Mouse (Mus musculus) limb, embryonic 12.5 days (tissue): ENCODE measurements around the gene Cdk5r2. TPM values are rescaled to one million over a fixed set of nuclear protein-coding genes. Genes with fewer than 3 reads are reported as not detected.

ENCODE experiments used
- ATAC-seq: fragments of 200-750 bp; cut with Nextera tagmentation; 2 replicates; pipeline ENCODE4 v1.8.0; 2017; ENCODE audit warnings: low read depth, moderate TSS enrichment; ENCODE audit not compliant: insufficient number of reproducible peaks, insufficient read depth, low FRiP score, low TSS enrichment
- H3K27ac ChIP-seq: fragments of 300-500 bp; sonication (generic); 2 replicates; pipeline ENCODE4 v1.5.1; 2016; ENCODE audit warnings: mild to moderate bottlenecking, moderate library complexity
- H3K27me3 ChIP-seq: fragments of 300-500 bp; sonication (generic); 2 replicates; pipeline ENCODE4 v1.6.1; 2016; ENCODE audit warnings: mild to moderate bottlenecking, moderate library complexity
- H3K36me3 ChIP-seq: fragments of 300-500 bp; sonication (generic); 2 replicates; pipeline ENCODE4 v1.6.1; 2016; ENCODE audit warnings: mild to moderate bottlenecking, moderate library complexity
- H3K4me1 ChIP-seq: fragments of 300-500 bp; sonication (generic); replicated peaks from 2 replicates; pipeline ENCODE4 v1.6.1; 2016
- H3K4me2 ChIP-seq: fragments of 300-500 bp; sonication (generic); 2 replicates; pipeline ENCODE4 v1.6.1; 2016; ENCODE audit warnings: mild to moderate bottlenecking, moderate library complexity
- H3K4me3 ChIP-seq: fragments of 300-500 bp; sonication (generic); replicated peaks from 2 replicates; pipeline ENCODE4 v1.5.1; 2016; ENCODE audit warnings: mild to moderate bottlenecking
- H3K9ac ChIP-seq: fragments of 300-500 bp; sonication (generic); replicated peaks from 2 replicates; pipeline ENCODE4 v1.6.1; 2016; ENCODE audit warnings: mild to moderate bottlenecking, moderate library complexity
- H3K9me3 ChIP-seq: fragments of 300-500 bp; sonication (generic); 2 replicates; pipeline ENCODE4 v1.6.1; 2016; ENCODE audit warnings: mild to moderate bottlenecking, moderate library complexity
- WGBS: fragments of 180-500 bp; shearing (Covaris S2); methylation state at CpG from one replicate; pipeline ENCODE4 v1.1.7; 2016; 5-methylcytosine and 5-hydroxymethylcytosine counted together
- polyA plus RNA-seq: library from polyadenylated mRNA; unstranded; fragments of >200 nt; fragmentation: Nextera tagmentation; extraction: Ambion mirVana; gene quantifications from 2 replicates; pipeline ENCODE4 v1.2.1, GENCODE M21; 2016

Gene Cdk5r2
- polyA plus RNA-seq, 1 experiment from 2014 or later = not detected

- no peaks in the 10 kb centered on the region for H3K9me3 ChIP-seq
- peak overlapping the region; percentile 73 for H3K4me3 ChIP-seq
- peak overlapping the region; percentile 62 for H3K9ac ChIP-seq
- no peaks in the 10 kb centered on the region for H3K36me3 ChIP-seq
- ATAC-seq = no peak
- peak overlapping the region; percentile 98 for H3K4me2 ChIP-seq
- H3K27me3 ChIP-seq = peaks cover 99% of the 10 kb centered on the region
- peaks cover 31% of the 10 kb centered on the region for H3K4me1 ChIP-seq
- H3K27ac ChIP-seq = no peak overlapping the region
- under 1% methylated on average over 43 of the region's 48 CpGs for WGBS
These were observed 422 bp downstream of the Cdk5r2 start for GRCm38 (mm10) chr1:74855156-74855555.

GRCm38 (mm10) chr1:74855651-74856438 lies 1.1 kb downstream of the Cdk5r2 start:
- no peaks in the 10 kb centered on the region for H3K9me3 ChIP-seq
- no peak overlapping the region for H3K27ac ChIP-seq
- peaks cover 31% of the 10 kb centered on the region for H3K4me1 ChIP-seq
- H3K9ac ChIP-seq = peak overlapping the region; percentile 62; the same call in 1 of the 2 replicates
- ATAC-seq = no peak
- under 1% methylated on average over 74 of the region's 74 CpGs for WGBS
- no peaks in the 10 kb centered on the region for H3K36me3 ChIP-seq
- H3K4me3 ChIP-seq = peak overlapping the region; percentile 73
- peaks cover 98% of the 10 kb centered on the region for H3K27me3 ChIP-seq
- H3K4me2 ChIP-seq = peak overlapping the region; percentile 98

GRCm38 (mm10) chr1:74856439-74856720 lies 1.6 kb downstream of the Cdk5r2 start:
- H3K9ac ChIP-seq = no peak overlapping the region
- no peaks in the 10 kb centered on the region for H3K36me3 ChIP-seq
- ATAC-seq = no peak
- peaks cover 95% of the 10 kb centered on the region for H3K27me3 ChIP-seq
- H3K4me2 ChIP-seq = peak overlapping the region; percentile 98
- no peaks in the 10 kb centered on the region for H3K9me3 ChIP-seq
- H3K4me1 ChIP-seq = peaks cover 31% of the 10 kb centered on the region
- H3K4me3 ChIP-seq = peak overlapping the region; percentile 73
- no peak overlapping the region for H3K27ac ChIP-seq
- WGBS = 3% methylated on average over 11 of the region's 11 CpGs

GRCm38 (mm10) chr1:74856791-74857190 lies 2.1 kb downstream of the Cdk5r2 start:
- Histone ChIP-seq H3K4me3 (no peak overlapping the region), H3K4me1 (peaks cover 31% of the 10 kb centered on the region), H3K27ac (no peak overlapping the region), H3K27me3 (peaks cover 92% of the 10 kb centered on the region), H3K9me3 (no peaks in the 10 kb centered on the region), H3K36me3 (no peaks in the 10 kb centered on the region), H3K9ac (no peak overlapping the region), H3K4me2 (no peak overlapping the region)
- WGBS = 2% methylated on average over 7 of the region's 7 CpGs
- no peak for ATAC-seq

GRCm38 (mm10) chr1:74857201-74857600 lies 2.5 kb downstream of the Cdk5r2 start:
- 1% methylated on average over 20 of the region's 20 CpGs for WGBS
- H3K27me3 ChIP-seq = peaks cover 91% of the 10 kb centered on the region
- H3K4me1 ChIP-seq = peaks cover 31% of the 10 kb centered on the region

GRCm38 (mm10) chr1:74857677-74858076 lies 2.9 kb downstream of the Cdk5r2 start:
- Histone ChIP-seq H3K36me3 (no peaks in the 10 kb centered on the region), H3K4me2 (peak overlapping the region; percentile 54), H3K27ac (no peak overlapping the region), H3K9ac (no peak overlapping the region), H3K4me3 (peak overlapping the region; percentile 26), H3K4me1 (peaks cover 31% of the 10 kb centered on the region), H3K9me3 (no peaks in the 10 kb centered on the region), H3K27me3 (peaks cover 86% of the 10 kb centered on the region)
- 8% methylated on average over 4 of the region's 4 CpGs for WGBS
- no peak for ATAC-seq

More at GRCm38 (mm10) chr1:74857201-74857600, 2.5 kb downstream of the Cdk5r2 start:
- Histone ChIP-seq H3K4me2 (no peak overlapping the region), H3K36me3 (no peaks in the 10 kb centered on the region), H3K9ac (no peak overlapping the region), H3K9me3 (no peaks in the 10 kb centered on the region), H3K4me3 (no peak overlapping the region), H3K27ac (no peak overlapping the region)
- ATAC-seq = no peak

GRCm38 (mm10) chr1:74858171-74858719 lies 3.5 kb downstream of the Cdk5r2 start:
- WGBS = under 1% methylated on average over 29 of the region's 29 CpGs
- Histone ChIP-seq H3K27ac (no peak overlapping the region), H3K36me3 (no peaks in the 10 kb centered on the region), H3K4me3 (peak overlapping the region; percentile 26), H3K9me3 (no peaks in the 10 kb centered on the region), H3K9ac (no peak overlapping the region), H3K27me3 (peaks cover 81% of the 10 kb centered on the region), H3K4me2 (peak overlapping the region; percentile 54), H3K4me1 (peaks cover 31% of the 10 kb centered on the region)
- no peak for ATAC-seq

GRCm38 (mm10) chr1:74858805-74859204 lies 4.1 kb downstream of the Cdk5r2 start:
- WGBS = 10% methylated on average over 16 of the region's 16 CpGs
- Histone ChIP-seq H3K36me3 (no peaks in the 10 kb centered on the region), H3K27me3 (peaks cover 75% of the 10 kb centered on the region), H3K27ac (no peak overlapping the region), H3K4me1 (peaks cover 31% of the 10 kb centered on the region), H3K4me2 (peak overlapping the region; percentile 54), H3K9me3 (no peaks in the 10 kb centered on the region), H3K9ac (no peak overlapping the region), H3K4me3 (peak overlapping the region; percentile 26; the same call in 1 of the 2 replicates)
- ATAC-seq = no peak

GRCm38 (mm10) chr1:74859223-74859984 lies 4.7 kb downstream of the Cdk5r2 start:
- no peaks in the 10 kb centered on the region for H3K36me3 ChIP-seq
- H3K4me2 ChIP-seq = no peak overlapping the region
- no peaks in the 10 kb centered on the region for H3K9me3 ChIP-seq
- WGBS = 45% methylated on average over 6 of the region's 6 CpGs
- peaks cover 69% of the 10 kb centered on the region for H3K27me3 ChIP-seq
- no peak overlapping the region for H3K9ac ChIP-seq
- peaks cover 27% of the 10 kb centered on the region for H3K4me1 ChIP-seq
- H3K27ac ChIP-seq = no peak overlapping the region
- no peak overlapping the region for H3K4me3 ChIP-seq
- no peak for ATAC-seq

- Histone ChIP-seq H3K27ac (no peak overlapping the region), H3K9ac (no peak overlapping the region), H3K9me3 (no peaks in the 10 kb centered on the region), H3K27me3 (peaks cover 46% of the 10 kb centered on the region), H3K4me2 (no peak overlapping the region), H3K4me3 (no peak overlapping the region), H3K36me3 (no peaks in the 10 kb centered on the region), H3K4me1 (peaks cover 10% of the 10 kb centered on the region)
- ATAC-seq = no peak
These were observed 7.0 kb downstream of the Cdk5r2 start for GRCm38 (mm10) chr1:74861783-74862182.

- WGBS = 65% methylated on average over 2 of the region's 2 CpGs
- ATAC-seq = no peak
These were observed 17.5 kb downstream of the Cdk5r2 start for GRCm38 (mm10) chr1:74872218-74872617.

More at GRCm38 (mm10) chr1:74872218-74872617, 17.5 kb downstream of the Cdk5r2 start:
- H3K4me2 ChIP-seq = no peak overlapping the region
- H3K9ac ChIP-seq = no peak overlapping the region
- no peaks in the 10 kb centered on the region for H3K36me3 ChIP-seq
- H3K4me1 ChIP-seq = no peaks in the 10 kb centered on the region
- H3K27ac ChIP-seq = no peak overlapping the region
- H3K4me3 ChIP-seq = no peak overlapping the region
- H3K27me3 ChIP-seq = peaks cover 48% of the 10 kb centered on the region
- no peaks in the 10 kb centered on the region for H3K9me3 ChIP-seq
